Mouse (Mus musculus): ENCODE measurements around the gene Gzmm.
A peak's percentile ranks its signal among the peaks of the same experiment; 100 is the strongest.
"Not testable (repeated sequence)": the region's sequence is repeated elsewhere in the genome, so short reads cannot be mapped to it uniquely, and the experiment has no call there.

Gzmm gene

GRCm38 (mm10) chr10:79701443-79702129, 12.8 kb downstream of the Gzmm start:
- no peak for DNase-seq (ENCODE audit: low read depth, low spot score)

- not testable (repeated sequence) for DNase-seq (ENCODE audit: low read depth, low spot score)
Measured at GRCm38 (mm10) chr10:79702970-79703369, 14.2 kb downstream of the Gzmm start.

GRCm38 (mm10) chr10:79703541-79703940, 14.7 kb downstream of the Gzmm start:
- DNase-seq (ENCODE audit: low read depth, low spot score): no peak

- peak; percentile 100 for DNase-seq (ENCODE audit: low read depth, low spot score)
Measured at GRCm38 (mm10) chr10:79704065-79704969, 15.5 kb downstream of the Gzmm start, which contains the start of gene Bsg. Gene Bsg, plus strand, starts transcription at chr10:79704491.

- DNase-seq (ENCODE audit: low read depth, low spot score): no peak
Measured at GRCm38 (mm10) chr10:79704970-79705360, 16.1 kb downstream of the Gzmm start.

- DNase-seq (ENCODE audit: low read depth, low spot score): no peak
Measured at GRCm38 (mm10) chr10:79705951-79706350, 17.1 kb downstream of the Gzmm start.

GRCm38 (mm10) chr10:79706406-79707094, 17.7 kb downstream of the Gzmm start:
- no peak for DNase-seq (ENCODE audit: low read depth, low spot score)

- no peak for DNase-seq (ENCODE audit: low read depth, low spot score)
Measured at GRCm38 (mm10) chr10:79707162-79707561, 18.3 kb downstream of the Gzmm start.

- DNase-seq (ENCODE audit: low read depth, low spot score): no peak
Measured at GRCm38 (mm10) chr10:79707759-79708158, 18.9 kb downstream of the Gzmm start.

- no peak for DNase-seq (ENCODE audit: low read depth, low spot score)
Measured at GRCm38 (mm10) chr10:79708668-79709067, 19.8 kb downstream of the Gzmm start.

GRCm38 (mm10) chr10:79709307-79709706, 20.5 kb downstream of the Gzmm start:
- no peak for DNase-seq (ENCODE audit: low read depth, low spot score)

- DNase-seq (ENCODE audit: low read depth, low spot score): peak; percentile 44
Measured at GRCm38 (mm10) chr10:79712029-79712428, 23.2 kb downstream of the Gzmm start.

- peak; percentile 69 for DNase-seq (ENCODE audit: low read depth, low spot score)
Measured at GRCm38 (mm10) chr10:79712499-79713126, 23.8 kb downstream of the Gzmm start.

- no peak for DNase-seq (ENCODE audit: low read depth, low spot score)
Measured at GRCm38 (mm10) chr10:79713163-79713562, 24.3 kb downstream of the Gzmm start.

GRCm38 (mm10) chr10:79714996-79715395, 26.2 kb downstream of the Gzmm start:
- no peak for DNase-seq (ENCODE audit: low read depth, low spot score)

GRCm38 (mm10) chr10:79716254-79716987, 27.6 kb downstream of the Gzmm start, which contains the start of gene Hcn2:
Gene Hcn2, plus strand, starts transcription at chr10:79716634.
- no peak for DNase-seq (ENCODE audit: low read depth, low spot score)

GRCm38 (mm10) chr10:79716988-79717355, 28.2 kb downstream of the Gzmm start:
- peak; percentile 40 for DNase-seq (ENCODE audit: low read depth, low spot score)

GRCm38 (mm10) chr10:79717640-79718357, 29.0 kb downstream of the Gzmm start:
- peak; percentile 60 for DNase-seq (ENCODE audit: low read depth, low spot score)

GRCm38 (mm10) chr10:79721089-79721488, 32.3 kb downstream of the Gzmm start:
- DNase-seq (ENCODE audit: low read depth, low spot score): no peak

- DNase-seq (ENCODE audit: low read depth, low spot score): no peak
Measured at GRCm38 (mm10) chr10:79723047-79723446, 34.2 kb downstream of the Gzmm start.

Measured in CD4-positive helper T cell, adult 2 months (primary cell).